Mouse (Mus musculus) CH12.LX (cell line): ENCODE results near the gene Nrbf2. TPM values are rescaled to one million over a fixed set of nuclear protein-coding genes. Genes with fewer than 3 reads are reported as not detected.
A peak's percentile ranks its signal among the peaks of the same experiment; 100 is the strongest.

ENCODE experiments used
- DNase-seq: peaks from one replicate; pipeline ENCODE4 v3.0.0-alpha.2; 2013; ENCODE audit errors: extremely low read depth
- H3K27ac ChIP-seq: 2 replicates; pipeline ENCODE4 v1.5.1; 2012; ENCODE audit warnings: low read depth, mild to moderate bottlenecking, control low read depth, moderate library complexity; ENCODE audit not compliant: insufficient read depth
- H3K27me3 ChIP-seq: replicated peaks from 2 replicates; pipeline ENCODE3; 2012; ENCODE audit warnings: inconsistent platforms
- H3K36me3 ChIP-seq, 2 experiments: replicated peaks in 1 of 2; 2 replicates each; pipeline versions ENCODE3 to v1.6.1; 2012; ENCODE audit warnings: inconsistent platforms in 1 of 2, low read length in 1 of 2, mild to moderate bottlenecking in 1 of 2, mixed read lengths in 1 of 2, moderate library complexity in 1 of 2; ENCODE audit not compliant: control insufficient read depth in 1 of 2, insufficient read depth in 1 of 2
- H3K4me1 ChIP-seq, 2 experiments: 2 replicates each; pipeline ENCODE4 v1.6.1; 2012; ENCODE audit warnings: inconsistent platforms in 1 of 2, moderate library complexity in 1 of 2; ENCODE audit not compliant: insufficient read depth in 2 of 2, control insufficient read depth in 1 of 2
- H3K4me2 ChIP-seq: 2 replicates; pipeline ENCODE4 v1.6.1; 2012; ENCODE audit warnings: low read depth, mild to moderate bottlenecking, control low read depth; ENCODE audit not compliant: poor library complexity, insufficient read depth, severe bottlenecking
- H3K4me3 ChIP-seq, 3 experiments: fragments of 150-350 bp in 1 of 3; sonication (generic) in 1 of 3; replicated peaks in 1 of 3; 2 replicates each; pipeline versions ENCODE3 to v1.5.1; 2011 to 2012; ENCODE audit warnings: low read depth in 2 of 3, low read length in 2 of 3, mild to moderate bottlenecking in 2 of 3, moderate library complexity in 2 of 3, control low read depth in 1 of 3, improper control_type of control experiment in 1 of 3, inconsistent platforms in 1 of 3, mixed read lengths in 1 of 3; ENCODE audit not compliant: poor library complexity in 1 of 3
- H3K79me2 ChIP-seq: replicated peaks from 2 replicates; pipeline ENCODE4 v1.6.1; 2012; ENCODE audit warnings: mild to moderate bottlenecking, moderate library complexity; ENCODE audit not compliant: control insufficient read depth, poor library complexity, insufficient read depth, severe bottlenecking; ENCODE audit errors: extremely low read depth
- H3K9ac ChIP-seq: 2 replicates; pipeline ENCODE4 v1.6.1; 2012; ENCODE audit warnings: low read depth, mild to moderate bottlenecking, control low read depth, moderate library complexity; ENCODE audit not compliant: insufficient read depth
- H3K9me3 ChIP-seq: replicated peaks from 2 replicates; pipeline ENCODE3; 2012; ENCODE audit warnings: low read length, inconsistent platforms, mixed read lengths
- BHLHE40 ChIP-seq: IDR thresholded peaks from 2 replicates; pipeline ENCODE4 v1.6.1; 2011; ENCODE audit warnings: mild to moderate bottlenecking, low read depth, low read length, improper control_type of control experiment
- CHD1 ChIP-seq: IDR thresholded peaks from 2 replicates; pipeline ENCODE4 v1.6.1; 2012; ENCODE audit warnings: low read depth, low read length, improper control_type of control experiment, inconsistent platforms
- CHD2 ChIP-seq: IDR thresholded peaks from 2 replicates; pipeline ENCODE4 v1.6.1; 2011; ENCODE audit warnings: low read length, improper control_type of control experiment
- CTCF ChIP-seq, 2 experiments: IDR thresholded peaks in 1 of 2; conservative IDR thresholded peaks in 1 of 2; 2 replicates each; pipeline ENCODE4 v1.5.1; 2011 to 2012; ENCODE audit warnings: low read depth in 2 of 2, low read length in 2 of 2, improper control_type of control experiment in 1 of 2, inconsistent platforms in 1 of 2, mild to moderate bottlenecking in 1 of 2, moderate library complexity in 1 of 2
- E2F4 ChIP-seq: IDR thresholded peaks from 2 replicates; pipeline ENCODE4 v1.6.1; 2011; ENCODE audit warnings: low read depth, low read length, improper control_type of control experiment; ENCODE audit not compliant: insufficient replicate concordance
- EP300 ChIP-seq: IDR thresholded peaks from 2 replicates; pipeline ENCODE4 v1.6.1; 2011; ENCODE audit warnings: low read length, improper control_type of control experiment
- ETS1 ChIP-seq: conservative IDR thresholded peaks from 2 replicates; pipeline ENCODE4 v1.6.1; 2012; ENCODE audit warnings: low read depth, mild to moderate bottlenecking, inconsistent platforms, low read length, improper control_type of control experiment, moderate library complexity
- GABPA ChIP-seq: IDR thresholded peaks from 2 replicates; pipeline ENCODE4 v1.6.1; 2012; ENCODE audit warnings: low read depth, low read length, improper control_type of control experiment, inconsistent platforms; ENCODE audit not compliant: insufficient replicate concordance
- HCFC1 ChIP-seq: IDR thresholded peaks from 2 replicates; pipeline ENCODE4 v1.6.1; 2012; ENCODE audit warnings: low read depth, mild to moderate bottlenecking, inconsistent platforms, low read length, improper control_type of control experiment
- IRF4 ChIP-seq: IDR thresholded peaks from 2 replicates; pipeline ENCODE4 v1.6.1; 2014; ENCODE audit warnings: low read depth, mild to moderate bottlenecking, inconsistent platforms, low read length, improper control_type of control experiment
- JUND ChIP-seq: conservative IDR thresholded peaks from 2 replicates; pipeline ENCODE4 v1.6.1; 2011; ENCODE audit warnings: low read depth, low read length, improper control_type of control experiment
- KAT2A ChIP-seq: IDR thresholded peaks from 2 replicates; pipeline ENCODE4 v1.6.1; 2012; ENCODE audit warnings: low read length, improper control_type of control experiment, inconsistent platforms; ENCODE audit not compliant: insufficient replicate concordance
- MAFK ChIP-seq: IDR thresholded peaks from 2 replicates; pipeline ENCODE4 v1.6.1; 2011; ENCODE audit warnings: low read length, improper control_type of control experiment; ENCODE audit not compliant: insufficient replicate concordance
- MAX ChIP-seq: IDR thresholded peaks from 2 replicates; pipeline ENCODE4 v1.6.1; 2011; ENCODE audit warnings: low read length, improper control_type of control experiment
- MAZ ChIP-seq: IDR thresholded peaks from 2 replicates; pipeline ENCODE4 v1.6.1; 2012; ENCODE audit warnings: low read depth, mild to moderate bottlenecking, inconsistent platforms, low read length, improper control_type of control experiment, moderate library complexity
- MEF2A ChIP-seq: IDR thresholded peaks from 2 replicates; pipeline ENCODE4 v1.6.1; 2014; ENCODE audit warnings: low read depth, mild to moderate bottlenecking, inconsistent platforms, low read length, improper control_type of control experiment, borderline replicate concordance
- MXI1 ChIP-seq: IDR thresholded peaks from 2 replicates; pipeline ENCODE4 v1.6.1; 2011; ENCODE audit warnings: mild to moderate bottlenecking, low read depth, low read length, improper control_type of control experiment
- MYC ChIP-seq: IDR thresholded peaks from 2 replicates; pipeline ENCODE4 v1.6.1; 2011; ENCODE audit warnings: low read depth, mild to moderate bottlenecking, improper control_type of control experiment, low read length
- PAX5 ChIP-seq: IDR thresholded peaks from 2 replicates; pipeline ENCODE4 v1.6.1; 2012; ENCODE audit warnings: low read length, inconsistent platforms, mixed read lengths
- POLR2A ChIP-seq: IDR thresholded peaks from 2 replicates; pipeline ENCODE4 v1.6.1; 2011; ENCODE audit warnings: low read depth, mild to moderate bottlenecking, improper control_type of control experiment, low read length
- POLR2AphosphoS2 ChIP-seq: IDR thresholded peaks from 2 replicates; pipeline ENCODE4 v1.6.1; 2011; ENCODE audit warnings: low read depth, low read length, improper control_type of control experiment
- RAD21 ChIP-seq: IDR thresholded peaks from 2 replicates; pipeline ENCODE4 v1.6.1; 2011; ENCODE audit warnings: low read depth, mild to moderate bottlenecking, low read length, improper control_type of control experiment, moderate library complexity
- SMC3 ChIP-seq: IDR thresholded peaks from 2 replicates; pipeline ENCODE4 v1.6.1; 2011; ENCODE audit warnings: low read depth, low read length, improper control_type of control experiment
- TBP ChIP-seq: conservative IDR thresholded peaks from 2 replicates; pipeline ENCODE4 v1.6.1; 2011; ENCODE audit warnings: low read depth, low read length, improper control_type of control experiment
- TCF12 ChIP-seq: IDR thresholded peaks from 2 replicates; pipeline ENCODE4 v1.6.1; 2014; ENCODE audit warnings: low read depth, mild to moderate bottlenecking, inconsistent platforms, low read length, improper control_type of control experiment
- UBTF ChIP-seq: IDR thresholded peaks from 2 replicates; pipeline ENCODE4 v1.6.1; 2012; ENCODE audit warnings: low read depth, mild to moderate bottlenecking, inconsistent platforms, low read length, improper control_type of control experiment, moderate library complexity
- USF1 ChIP-seq: IDR thresholded peaks from 2 replicates; pipeline ENCODE4 v1.6.1; 2014; ENCODE audit warnings: low read depth, mild to moderate bottlenecking, inconsistent platforms, low read length, improper control_type of control experiment
- USF2 ChIP-seq: conservative IDR thresholded peaks from 2 replicates; pipeline ENCODE4 v1.6.1; 2011; ENCODE audit warnings: low read depth, low read length, improper control_type of control experiment
- ZC3H11A ChIP-seq: IDR thresholded peaks from 2 replicates; pipeline ENCODE4 v1.6.1; 2012; ENCODE audit warnings: low read depth, mild to moderate bottlenecking, inconsistent platforms, low read length, improper control_type of control experiment
- ZKSCAN1 ChIP-seq: IDR thresholded peaks from 2 replicates; pipeline ENCODE4 v1.6.1; 2012; ENCODE audit warnings: low read depth, inconsistent platforms, low read length, improper control_type of control experiment, borderline replicate concordance
- ZMIZ1 ChIP-seq: IDR thresholded peaks from 2 replicates; pipeline ENCODE4 v1.6.1; 2012; ENCODE audit warnings: low read depth, mild to moderate bottlenecking, inconsistent platforms, low read length, improper control_type of control experiment
- ZNF384 ChIP-seq: IDR thresholded peaks from 2 replicates; pipeline ENCODE4 v1.6.1; 2012; ENCODE audit warnings: low read depth, low read length, improper control_type of control experiment, inconsistent platforms
- dilution Hi-C: fragments of 300-500 bp; cut with MboI; formaldehyde crosslinking; loops from 2 replicates; pipeline ENCODE4 v1.14.3; 2020; ENCODE audit warnings: low sequenced_read_pairs; ENCODE audit not compliant: extremely low pct_unique_long_range_greater_than_20kb, extremely low pct_ligation_motif_present
- in situ Hi-C: fragments of 300-500 bp; cut with MboI; formaldehyde crosslinking; loops from 3 replicates; pipeline ENCODE4 v1.14.3; 2019; ENCODE audit warnings: low sequenced_read_pairs, low pct_ligation_motif_present, low pct_unique_long_range_greater_than_20kb, mixed read lengths
- polyA plus RNA-seq: library from polyadenylated mRNA; unstranded; fragments of >175 nt; gene quantifications from 2 replicates; pipeline ENCODE4 v1.2.1, GENCODE M21; 2012; ENCODE audit warnings: low read depth; ENCODE audit not compliant: insufficient read length
- total RNA-seq, 2 experiments: library from RNA; depleted of rRNA; stranded (reverse); fragments of 300-350 nt in 1 of 2; fragments of >200 nt in 1 of 2; gene quantifications; 2 replicates each; pipeline ENCODE4 v1.2.3; 2012 to 2014

Gene Nrbf2
- total and polyA plus RNA-seq, 3 experiments: 16.6 to 33.0 (median 17.8) TPM

GRCm38 (mm10) chr10:67282531-67282930, 2.6 kb downstream of the Nrbf2 start:
- dilution Hi-C loops: no loop called here
- Histone ChIP-seq H3K4me2 (peak overlapping the region; percentile 68), H3K9me3 (no peaks in the 10 kb centered on the region), H3K4me1 (peaks cover 17 to 52% of the 10 kb centered on the region in 2 experiments), H3K79me2 (peaks cover 69% of the 10 kb centered on the region), H3K36me3 (peaks cover 0 to 32% of the 10 kb centered on the region in 2 experiments), H3K9ac (peak overlapping the region; percentile 96; the same call in 1 of the 2 replicates), H3K4me3 (peak overlapping the region in 1 of 3 experiments; percentile 91), H3K27ac (no peak overlapping the region), H3K27me3 (no peaks in the 10 kb centered on the region)
- no peak for TF ChIP-seq E2F4
- TF ChIP-seq ZMIZ1: no peak
- in situ Hi-C loops: no loop called here
- no peak for DNase-seq

GRCm38 (mm10) chr10:67281852-67282251, 3.3 kb downstream of the Nrbf2 start:
- no peak overlapping the region for H3K4me3 ChIP-seq

GRCm38 (mm10) chr10:67275916-67276315, 9.2 kb downstream of the Nrbf2 start:
- in situ Hi-C loops: no loop called here
- Histone ChIP-seq H3K79me2 (peaks cover 47% of the 10 kb centered on the region), H3K9ac (no peak overlapping the region), H3K9me3 (no peaks in the 10 kb centered on the region), H3K36me3 (peaks cover 30 to 73% of the 10 kb centered on the region in 2 experiments), H3K27me3 (no peaks in the 10 kb centered on the region), H3K27ac (no peak overlapping the region), H3K4me2 (no peak overlapping the region), H3K4me3 (no peak overlapping the region), H3K4me1 (peaks cover 0 to 16% of the 10 kb centered on the region in 2 experiments; a peak in 2 of 4 replicates)
- no peak for TF ChIP-seq ETS1
- no peak for TF ChIP-seq MAFK
- TF ChIP-seq MYC: no peak
- TF ChIP-seq POLR2AphosphoS2: no peak
- TF ChIP-seq KAT2A: no peak
- no peak for TF ChIP-seq TCF12
- no peak for TF ChIP-seq JUND
- no peak for TF ChIP-seq IRF4
- TF ChIP-seq CTCF (conservative IDR thresholded peaks at IDR 0.05 in 1 of 2, IDR thresholded peaks at IDR 0.05 in 1 of 2; ENCODE audit: low read depth in 2 of 2, low read length in 2 of 2): no peak
- no peak for DNase-seq
- dilution Hi-C loops: no loop called here

More at GRCm38 (mm10) chr10:67281852-67282251, 3.3 kb downstream of the Nrbf2 start:
- no peak overlapping the region for H3K27ac ChIP-seq
- H3K9ac ChIP-seq: no peak overlapping the region
- peaks cover 69% of the 10 kb centered on the region for H3K79me2 ChIP-seq
- in situ Hi-C loops: no loop called here
- TF ChIP-seq ZNF384 (no peak), ZC3H11A (no peak), UBTF (no peak), MAFK (no peak), BHLHE40 (peak; percentile 74), MAX (peak; percentile 37; the same call in 1 of the 2 replicates), POLR2A (no peak), SMC3 (no peak), USF2 (peak; percentile 62), EP300 (no peak), HCFC1 (no peak), ZMIZ1 (no peak), GABPA (no peak), CHD2 (no peak), JUND (no peak), PAX5 (no peak), ETS1 (no peak), IRF4 (no peak), ZKSCAN1 (no peak), MAZ (no peak), POLR2AphosphoS2 (no peak), E2F4 (no peak), MEF2A (no peak), TBP (no peak), CHD1 (no peak), USF1 (peak; percentile 72), MXI1 (peak; percentile 50; the same call in 1 of the 2 replicates), RAD21 (no peak)
- TF ChIP-seq, all 38 proteins: peak for 5
- dilution Hi-C loops: no loop called here
- peaks cover 0 to 34% of the 10 kb centered on the region in 2 experiments for H3K36me3 ChIP-seq
- H3K9me3 ChIP-seq: no peaks in the 10 kb centered on the region
- H3K4me1 ChIP-seq: peaks cover 16 to 48% of the 10 kb centered on the region in 2 experiments
- H3K4me2 ChIP-seq: peak overlapping the region; percentile 33; the same call in 1 of the 2 replicates
- no peaks in the 10 kb centered on the region for H3K27me3 ChIP-seq
- no peak for DNase-seq
